Mouse (Mus musculus): Measurements from ENCODE around the gene Nup98. TPM values are rescaled to one million over a fixed set of nuclear protein-coding genes. Genes with fewer than 3 reads are reported as not detected.
A peak's percentile ranks its signal among the peaks of the same experiment; 100 is the strongest.

The Nup98 gene
- polyA plus RNA-seq, 1 experiment: 17.8 TPM

DNA sequence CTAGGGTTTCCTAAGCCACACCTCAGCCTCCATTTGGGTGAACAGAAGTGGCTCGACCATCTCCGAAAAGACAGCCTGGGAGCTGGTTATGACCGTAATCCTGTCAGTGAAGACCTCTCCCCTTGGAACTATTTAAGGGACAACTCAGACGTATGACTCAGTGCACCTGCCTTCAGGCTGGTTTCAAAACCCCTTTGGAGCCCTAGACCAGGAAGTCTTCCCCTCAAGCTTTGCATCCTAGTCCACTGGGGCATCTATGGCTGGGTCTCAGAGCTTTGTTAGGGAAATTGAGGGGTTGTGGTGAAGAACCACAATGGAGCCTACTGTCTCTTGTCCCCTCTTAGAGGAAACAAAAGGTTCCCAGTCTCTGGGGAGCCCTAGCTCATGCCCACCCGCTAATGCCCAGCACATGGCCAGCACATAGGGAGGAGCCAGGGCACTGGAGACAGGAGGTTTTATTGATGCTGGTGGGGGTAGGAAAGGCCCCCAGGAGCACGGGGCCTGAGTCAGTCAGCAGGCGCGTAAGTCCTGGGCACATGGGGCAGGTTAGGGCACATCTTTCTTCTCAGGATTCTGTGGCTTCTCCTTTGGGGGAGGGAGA lies 28.8 kb upstream of the Nup98 start:
- H3K4me1 ChIP-seq (ENCODE audit: control insufficient read depth, insufficient read depth, low read length): peaks cover 25% of the 10 kb centered on the region
- no peak for DNase-seq
- no peak overlapping the region for H3K4me3 ChIP-seq (replicated peaks; ENCODE audit: extremely low read depth, low read depth, low read length)
- 83% methylated on average over 8 of the region's 8 CpGs for WGBS
- TF ChIP-seq CTCF (IDR thresholded peaks at IDR 0.05; ENCODE audit: insufficient read depth, low read length): no peak

DNA sequence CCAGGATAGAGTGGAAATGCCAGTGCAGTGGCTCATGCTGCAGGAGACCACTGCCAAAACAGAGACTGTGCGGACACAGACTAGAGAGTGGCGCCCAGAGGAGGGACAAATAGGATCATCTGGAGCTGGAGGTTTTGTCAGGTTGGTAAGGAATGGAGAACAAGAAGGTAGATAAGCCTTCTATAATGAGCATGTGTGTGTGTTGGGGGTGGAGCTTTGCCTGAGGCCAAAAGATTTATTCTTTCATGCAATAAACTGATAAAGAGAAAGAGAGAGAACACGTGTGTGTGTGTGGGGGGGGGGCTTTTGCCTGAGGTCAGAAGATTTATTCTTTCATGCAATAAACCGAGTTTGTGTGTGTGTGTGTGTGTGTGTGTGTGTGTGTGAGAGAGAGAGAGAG lies 23.1 kb upstream of the Nup98 start:
- Histone ChIP-seq H3K4me3 (replicated peaks; ENCODE audit: extremely low read depth, low read depth, low read length) (no peak overlapping the region), H3K4me1 (ENCODE audit: control insufficient read depth, insufficient read depth, low read length) (no peaks in the 10 kb centered on the region; the same call in 1 of the 2 replicates)
- WGBS: 67% methylated on average over 4 of the region's 4 CpGs
- no peak for DNase-seq
- TF ChIP-seq CTCF (IDR thresholded peaks at IDR 0.05; ENCODE audit: insufficient read depth, low read length) (no peak), POLR2A (IDR thresholded peaks at IDR 0.05; ENCODE audit: borderline replicate concordance, extremely low read depth, low read depth, low read length) (no peak)

DNA sequence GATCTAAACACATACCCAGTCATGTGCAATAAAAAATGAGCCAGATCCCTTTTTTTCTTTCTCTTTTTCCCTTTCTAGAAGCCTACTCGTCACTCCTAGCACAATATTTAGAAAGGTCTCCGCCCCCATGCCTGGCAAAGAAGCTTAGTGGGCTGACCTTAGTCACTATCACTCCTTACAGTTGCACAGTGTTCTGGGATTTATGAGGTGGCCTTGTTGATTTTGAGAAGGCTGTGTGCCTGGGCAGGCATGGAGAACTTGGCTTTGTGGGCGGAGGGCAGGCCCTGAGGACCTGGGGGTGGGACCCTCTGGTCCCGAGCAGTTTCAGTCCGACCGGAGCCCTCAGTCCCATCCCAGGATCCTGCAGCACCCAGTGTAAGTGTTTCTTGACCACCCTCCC lies 19.8 kb upstream of the Nup98 start:
- peak overlapping the region; percentile 3 for H3K4me3 ChIP-seq (replicated peaks; ENCODE audit: extremely low read depth, low read depth, low read length)
- TF ChIP-seq CTCF (IDR thresholded peaks at IDR 0.05; ENCODE audit: insufficient read depth, low read length): no peak
- TF ChIP-seq POLR2A (IDR thresholded peaks at IDR 0.05; ENCODE audit: borderline replicate concordance, extremely low read depth, low read depth, low read length): no peak
- H3K4me1 ChIP-seq (ENCODE audit: control insufficient read depth, insufficient read depth, low read length): peaks cover 6% of the 10 kb centered on the region
- 68% methylated on average over 6 of the region's 6 CpGs for WGBS
- DNase-seq: no peak

DNA sequence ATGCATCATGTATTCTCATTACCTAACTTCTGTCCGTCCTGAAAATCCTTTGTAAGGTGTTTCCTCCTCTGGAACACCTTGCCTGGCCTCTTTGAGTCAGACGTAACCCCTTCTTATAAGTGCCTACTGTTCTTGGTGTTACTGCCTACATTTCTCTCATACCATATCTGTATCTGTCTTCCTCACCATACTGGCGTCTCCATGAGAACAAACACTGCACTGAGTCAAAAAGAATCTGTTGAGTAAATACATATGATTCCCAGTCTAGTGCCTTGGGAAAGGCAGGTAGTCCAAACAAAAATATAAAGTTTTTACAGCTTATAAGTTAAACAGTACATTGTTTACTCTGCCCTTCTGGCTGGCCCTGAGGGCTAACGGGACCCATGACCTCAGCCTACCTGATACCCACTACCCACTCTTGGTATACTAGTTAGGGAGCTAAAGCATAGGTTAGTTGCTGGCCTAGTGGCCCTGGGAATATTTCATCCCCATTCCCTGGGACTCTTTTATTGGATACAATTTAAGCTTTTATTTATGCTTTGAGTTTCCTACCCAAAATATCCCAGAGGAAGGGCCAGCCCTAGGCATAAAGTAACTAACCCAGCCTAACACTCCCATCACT lies 18.2 kb upstream of the Nup98 start:
- TF ChIP-seq POLR2A (IDR thresholded peaks at IDR 0.05; ENCODE audit: borderline replicate concordance, extremely low read depth, low read depth, low read length) (no peak), CTCF (IDR thresholded peaks at IDR 0.05; ENCODE audit: insufficient read depth, low read length) (no peak)
- 70% methylated on average over 4 of the region's 4 CpGs for WGBS
- Histone ChIP-seq H3K4me3 (replicated peaks; ENCODE audit: extremely low read depth, low read depth, low read length) (no peak overlapping the region), H3K4me1 (ENCODE audit: control insufficient read depth, insufficient read depth, low read length) (peaks cover 9% of the 10 kb centered on the region)
- DNase-seq: no peak

DNA sequence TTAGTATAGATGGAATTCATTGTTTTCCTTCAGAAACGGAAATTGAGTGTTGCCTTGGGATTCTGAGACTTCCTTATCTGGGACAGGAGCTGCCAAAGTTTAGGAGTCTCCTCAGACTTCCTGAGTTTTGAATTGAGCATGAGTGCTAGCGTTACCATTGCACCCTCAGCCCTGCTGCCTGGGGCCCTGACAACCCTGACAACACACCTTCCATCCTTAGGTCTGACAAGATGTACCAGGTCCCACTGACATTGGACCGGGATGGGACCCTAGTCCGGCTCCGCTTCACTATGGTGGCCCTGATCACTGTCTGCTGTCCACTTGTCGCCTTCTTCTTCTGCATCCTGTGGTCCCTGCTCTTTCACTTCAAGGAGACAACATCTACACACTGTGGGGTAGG lies 16.1 kb upstream of the Nup98 start:
- DNase-seq: no peak
- 76% methylated on average over 6 of the region's 6 CpGs for WGBS
- Histone ChIP-seq H3K4me3 (replicated peaks; ENCODE audit: extremely low read depth, low read depth, low read length) (no peak overlapping the region), H3K4me1 (ENCODE audit: control insufficient read depth, insufficient read depth, low read length) (peaks cover 9% of the 10 kb centered on the region)
- TF ChIP-seq POLR2A (IDR thresholded peaks at IDR 0.05; ENCODE audit: borderline replicate concordance, extremely low read depth, low read depth, low read length) (no peak), CTCF (IDR thresholded peaks at IDR 0.05; ENCODE audit: insufficient read depth, low read length) (no peak)

DNA sequence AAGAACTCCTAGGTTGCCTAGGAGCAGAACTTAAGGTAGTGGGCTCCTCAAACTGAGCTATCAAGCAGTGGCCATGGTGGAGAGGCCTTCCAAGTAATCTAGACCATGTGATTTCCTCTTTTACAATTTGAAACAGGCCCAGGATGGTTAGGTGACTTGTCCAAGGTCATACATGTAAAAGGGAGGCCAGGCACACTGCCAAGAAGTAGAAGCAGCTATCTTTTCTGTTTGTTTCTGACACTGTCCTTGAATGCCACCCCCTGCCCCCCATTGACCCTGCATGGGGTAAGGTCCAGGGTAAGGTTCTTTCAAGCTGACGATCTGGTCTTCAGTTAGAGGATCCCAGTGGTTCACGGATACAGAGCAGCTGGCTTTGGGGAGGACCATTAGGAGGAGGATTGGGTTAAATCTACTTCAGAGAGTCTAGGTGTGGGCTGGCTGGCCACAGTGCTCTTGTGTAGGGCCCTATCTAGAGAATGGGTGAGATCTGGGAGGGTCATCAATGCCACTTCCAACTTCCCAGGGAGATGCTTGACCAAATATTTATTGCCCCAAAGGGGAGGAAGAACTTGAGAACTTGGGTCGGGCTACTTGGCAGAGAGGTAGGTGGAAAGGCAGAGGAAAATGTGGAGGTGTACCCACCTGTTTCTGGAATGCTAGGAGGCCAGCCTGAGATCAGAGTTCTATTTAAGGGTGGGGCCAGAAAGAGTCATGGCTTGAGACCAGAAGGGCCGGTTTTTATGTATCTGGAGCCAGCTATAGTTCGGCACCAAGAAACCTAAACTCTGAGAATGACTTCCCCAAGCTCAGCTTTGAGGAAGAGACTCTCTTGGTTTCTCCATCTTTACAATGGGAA lies 14.1 kb upstream of the Nup98 start:
- DNase-seq: peak; percentile 37
- Histone ChIP-seq H3K4me3 (replicated peaks; ENCODE audit: extremely low read depth, low read depth, low read length) (no peak overlapping the region), H3K4me1 (ENCODE audit: control insufficient read depth, insufficient read depth, low read length) (peaks cover 9% of the 10 kb centered on the region)
- 52% methylated on average over 5 of the region's 5 CpGs for WGBS
- no peak for TF ChIP-seq POLR2A (IDR thresholded peaks at IDR 0.05; ENCODE audit: borderline replicate concordance, extremely low read depth, low read depth, low read length)
- TF ChIP-seq CTCF (IDR thresholded peaks at IDR 0.05; ENCODE audit: insufficient read depth, low read length): no peak

DNA sequence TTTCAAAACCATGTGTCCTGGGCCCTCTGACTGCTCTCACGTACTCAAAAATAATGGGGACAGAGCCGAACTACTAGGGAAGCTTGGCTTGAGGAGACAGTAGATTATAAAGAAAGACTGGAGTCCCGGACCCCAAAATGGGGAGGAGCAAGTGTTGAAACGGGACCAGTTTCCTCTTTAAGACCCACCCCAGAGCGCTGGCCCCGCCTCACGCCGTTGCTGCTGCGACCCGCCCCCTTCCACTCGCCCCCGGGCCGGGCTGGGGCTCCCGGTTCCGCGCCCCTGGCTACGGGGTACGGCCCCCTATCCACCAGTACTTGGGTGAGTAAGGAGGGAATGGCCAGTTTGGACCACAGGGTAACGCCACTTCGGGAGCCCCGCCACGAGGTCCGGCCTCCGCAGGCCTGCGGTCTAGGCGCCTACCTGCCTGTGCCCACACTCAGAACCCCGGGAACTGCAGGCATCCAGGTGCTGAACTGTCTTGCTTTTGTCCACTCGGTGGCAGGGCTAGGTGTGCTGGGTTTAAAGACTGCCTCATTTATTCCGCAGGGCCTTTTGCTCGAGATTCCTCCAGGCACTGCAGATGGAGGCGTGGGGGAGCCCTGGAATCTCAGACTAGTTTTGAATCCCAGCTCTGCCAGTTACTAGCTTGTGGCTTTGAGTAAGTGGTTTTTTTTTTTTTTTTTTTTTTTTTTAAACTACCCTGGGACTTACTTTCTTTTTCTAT lies 13.0 kb upstream of the Nup98 start:
- peak; percentile 82 for DNase-seq
- 2% methylated on average over 31 of the region's 31 CpGs for WGBS
- TF ChIP-seq CTCF (IDR thresholded peaks at IDR 0.05; ENCODE audit: insufficient read depth, low read length) (no peak), POLR2A (IDR thresholded peaks at IDR 0.05; ENCODE audit: borderline replicate concordance, extremely low read depth, low read depth, low read length) (peak; percentile 27; the same call in 1 of the 2 replicates)
- peak overlapping the region; percentile 63 for H3K4me3 ChIP-seq (replicated peaks; ENCODE audit: extremely low read depth, low read depth, low read length)
- H3K4me1 ChIP-seq (ENCODE audit: control insufficient read depth, insufficient read depth, low read length): peaks cover 9% of the 10 kb centered on the region

DNA sequence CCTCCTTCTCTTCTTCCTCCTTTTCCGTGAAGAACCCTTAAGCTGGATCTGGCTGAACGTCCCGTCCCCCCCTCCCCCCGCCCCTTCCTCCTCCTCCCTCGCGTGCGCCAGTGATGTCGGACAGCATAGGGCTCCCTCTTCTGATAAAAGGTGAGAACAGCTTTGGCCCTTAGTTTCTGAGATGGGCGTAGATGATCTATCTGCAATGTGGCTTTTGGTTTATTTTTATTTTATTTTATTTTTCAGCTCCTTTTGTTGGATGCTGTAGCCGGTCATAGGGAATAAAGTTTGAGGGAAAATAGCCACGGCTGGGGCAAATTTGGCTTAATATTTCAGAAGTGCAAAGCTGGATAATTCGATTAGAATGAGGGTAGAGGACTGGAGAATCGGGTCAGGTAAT lies 12.4 kb upstream of the Nup98 start:
- Histone ChIP-seq H3K4me1 (ENCODE audit: control insufficient read depth, insufficient read depth, low read length) (peaks cover 9% of the 10 kb centered on the region), H3K4me3 (replicated peaks; ENCODE audit: extremely low read depth, low read depth, low read length) (no peak overlapping the region)
- no peak for DNase-seq
- TF ChIP-seq POLR2A (IDR thresholded peaks at IDR 0.05; ENCODE audit: borderline replicate concordance, extremely low read depth, low read depth, low read length) (no peak), CTCF (IDR thresholded peaks at IDR 0.05; ENCODE audit: insufficient read depth, low read length) (peak; percentile 55)
- WGBS: 0% methylated on average over 9 of the region's 13 CpGs

DNA sequence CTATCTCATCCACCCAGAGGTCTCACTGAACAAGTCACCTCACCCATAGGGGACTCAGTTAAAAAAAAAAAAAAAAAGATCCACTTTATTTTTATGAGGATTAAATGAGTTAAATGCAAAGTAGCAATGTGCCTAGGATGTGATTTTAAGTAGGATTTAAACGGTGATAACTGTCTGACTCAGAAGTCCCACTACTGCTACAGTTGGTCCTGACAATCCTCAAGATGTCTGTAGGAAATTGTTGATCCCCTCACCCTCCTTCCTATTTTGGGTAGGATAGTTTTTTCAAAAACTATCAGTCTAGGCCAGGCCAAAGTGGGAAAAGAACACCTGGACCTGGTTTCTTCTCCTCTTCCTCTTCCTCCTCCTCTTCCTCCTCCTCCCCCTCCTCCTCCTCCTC lies 11.9 kb upstream of the Nup98 start:
- TF ChIP-seq POLR2A (IDR thresholded peaks at IDR 0.05; ENCODE audit: borderline replicate concordance, extremely low read depth, low read depth, low read length) (no peak), CTCF (IDR thresholded peaks at IDR 0.05; ENCODE audit: insufficient read depth, low read length) (no peak)
- Histone ChIP-seq H3K4me3 (replicated peaks; ENCODE audit: extremely low read depth, low read depth, low read length) (no peak overlapping the region), H3K4me1 (ENCODE audit: control insufficient read depth, insufficient read depth, low read length) (peaks cover 9% of the 10 kb centered on the region)
- no peak for DNase-seq
- 14% methylated on average over 1 of the region's 1 CpGs for WGBS
